Mouse (Mus musculus): ENCODE results near the gene Dgki.
A peak's percentile ranks its signal among the peaks of the same experiment; 100 is the strongest.

DNA sequence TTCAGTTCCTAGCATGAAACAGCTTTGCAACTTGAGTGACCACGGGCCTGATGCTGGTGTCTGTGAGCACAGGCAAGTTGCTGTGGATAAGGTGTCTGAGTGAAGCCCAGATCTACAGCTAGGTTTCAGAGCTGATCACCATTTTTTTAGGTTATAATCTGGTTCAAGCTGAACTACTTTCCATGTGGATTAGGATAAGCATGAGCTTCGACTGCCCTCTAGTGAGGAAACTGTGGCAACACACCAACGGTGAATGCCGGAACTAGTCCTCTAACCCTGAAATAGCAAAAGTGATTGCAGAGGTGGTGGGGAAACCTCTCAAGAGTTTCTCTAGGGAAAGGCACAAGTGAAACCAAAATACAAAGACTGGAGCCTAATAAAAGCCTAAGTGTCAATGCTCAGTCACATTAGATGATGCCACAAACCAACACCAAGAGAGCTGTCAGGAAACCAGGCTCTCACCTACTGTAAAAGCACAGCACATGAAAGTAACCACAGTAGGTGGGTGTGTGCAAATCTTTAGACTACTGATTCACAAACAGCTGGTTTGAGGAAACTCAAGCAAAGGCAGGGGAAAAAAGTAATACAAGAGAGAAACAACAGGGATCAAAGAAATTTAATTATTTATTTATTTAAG is 253.7 kb downstream of the Dgki start:
- TF ChIP-seq POLR2A (IDR thresholded peaks at IDR 0.05; ENCODE audit: insufficient read depth, low read depth, low read length) (no peak), CTCF (IDR thresholded peaks at IDR 0.05) (peak; percentile 98), EP300 (IDR thresholded peaks at IDR 0.05; ENCODE audit: insufficient read depth, low read depth, low read length) (0 out of 2 replicates have a peak, but pooled peaks have one; percentile 24)
